Mouse (Mus musculus) neural tube, embryonic 14.5 days (tissue): ENCODE measurements around the gene Kif16b. TPM values are rescaled to one million over a fixed set of nuclear protein-coding genes. Genes with fewer than 3 reads are reported as not detected.

Source experiments
- ATAC-seq: fragments of 200-750 bp; cut with Nextera tagmentation; 2 replicates; pipeline ENCODE4 v1.8.0; 2017; ENCODE audit warnings: low read depth, mild to moderate bottlenecking, moderate TSS enrichment, moderate library complexity
- H3K27ac ChIP-seq: fragments of 300-500 bp; sonication (generic); 2 replicates; pipeline ENCODE4 v1.5.1; 2014; ENCODE audit warnings: low read depth, mild to moderate bottlenecking, control low read depth, low read length, moderate library complexity, mixed read lengths
- H3K27me3 ChIP-seq: fragments of 300-500 bp; sonication (generic); 2 replicates; pipeline ENCODE4 v1.6.1; 2014; ENCODE audit warnings: low read length; ENCODE audit not compliant: control insufficient read depth, insufficient read depth
- H3K36me3 ChIP-seq: fragments of 300-500 bp; sonication (generic); 2 replicates; pipeline ENCODE4 v1.6.1; 2014; ENCODE audit warnings: low read length, mixed read lengths; ENCODE audit not compliant: control insufficient read depth, insufficient read depth
- H3K4me1 ChIP-seq: fragments of 300-500 bp; sonication (generic); 2 replicates; pipeline ENCODE4 v1.6.1; 2014; ENCODE audit warnings: low read length; ENCODE audit not compliant: control insufficient read depth, insufficient read depth
- H3K4me2 ChIP-seq: fragments of 300-500 bp; sonication (generic); 2 replicates; pipeline ENCODE4 v1.6.1; 2014; ENCODE audit warnings: mild to moderate bottlenecking, low read depth, low read length, control low read depth
- H3K4me3 ChIP-seq: fragments of 300-500 bp; sonication (generic); 2 replicates; pipeline ENCODE4 v1.5.1; 2014; ENCODE audit warnings: low read depth, low read length, control low read depth, mixed read lengths
- H3K9ac ChIP-seq: fragments of 300-500 bp; sonication (generic); replicated peaks from 2 replicates; pipeline ENCODE4 v1.6.1; 2014; ENCODE audit warnings: low read depth, mild to moderate bottlenecking, control low read depth, low read length, mixed read lengths
- H3K9me3 ChIP-seq: fragments of 300-500 bp; sonication (generic); 2 replicates; pipeline ENCODE4 v1.6.1; 2016; ENCODE audit warnings: low read length; ENCODE audit not compliant: control insufficient read depth
- WGBS: fragments of 180-500 bp; shearing (Covaris S2); extraction: QIAGEN DNeasy Blood & Tissue Kit; methylation state at CpG from one replicate; pipeline ENCODE4 v1.1.7; 2014; 5-methylcytosine and 5-hydroxymethylcytosine counted together
- polyA plus RNA-seq: library from polyadenylated mRNA; unstranded; fragments of >200 nt; fragmentation: Nextera tagmentation; extraction: Ambion mirVana; gene quantifications from 2 replicates; pipeline ENCODE4 v1.2.1, GENCODE M21; 2014

Gene Kif16b
- polyA plus RNA-seq, 1 experiment from 2014 or later = 4.0 TPM

DNA sequence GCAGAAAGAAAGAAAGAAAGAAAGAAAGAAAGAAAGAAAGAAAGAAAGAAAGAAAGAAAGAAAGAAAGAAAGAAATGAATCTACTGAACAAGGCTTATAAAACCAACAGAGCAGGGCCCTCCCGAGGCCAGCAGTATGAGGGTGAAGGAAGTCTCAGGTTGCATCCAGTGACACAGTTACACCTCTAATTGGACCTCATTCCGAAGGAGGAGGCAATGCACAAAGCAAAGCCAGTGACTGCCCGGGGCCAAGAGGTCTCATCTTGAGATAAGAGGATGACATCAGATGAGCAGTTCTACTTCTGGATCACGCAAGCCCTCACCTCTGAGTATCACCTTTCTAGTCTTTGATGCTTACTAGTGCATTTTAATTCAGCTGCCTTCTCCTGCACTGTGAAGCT is 20.2 kb downstream of the Kif16b start:
- no peaks in the 10 kb centered on the region for H3K27me3 ChIP-seq
- no peak overlapping the region for H3K4me3 ChIP-seq
- no peaks in the 10 kb centered on the region for H3K4me1 ChIP-seq
- H3K36me3 ChIP-seq = no peaks in the 10 kb centered on the region
- no peak overlapping the region for H3K27ac ChIP-seq
- no peaks in the 10 kb centered on the region for H3K9me3 ChIP-seq
- ATAC-seq = no peak
- no peak overlapping the region for H3K4me2 ChIP-seq
- 39% methylated on average over 4 of the region's 4 CpGs for WGBS
- H3K9ac ChIP-seq = no peak overlapping the region

DNA sequence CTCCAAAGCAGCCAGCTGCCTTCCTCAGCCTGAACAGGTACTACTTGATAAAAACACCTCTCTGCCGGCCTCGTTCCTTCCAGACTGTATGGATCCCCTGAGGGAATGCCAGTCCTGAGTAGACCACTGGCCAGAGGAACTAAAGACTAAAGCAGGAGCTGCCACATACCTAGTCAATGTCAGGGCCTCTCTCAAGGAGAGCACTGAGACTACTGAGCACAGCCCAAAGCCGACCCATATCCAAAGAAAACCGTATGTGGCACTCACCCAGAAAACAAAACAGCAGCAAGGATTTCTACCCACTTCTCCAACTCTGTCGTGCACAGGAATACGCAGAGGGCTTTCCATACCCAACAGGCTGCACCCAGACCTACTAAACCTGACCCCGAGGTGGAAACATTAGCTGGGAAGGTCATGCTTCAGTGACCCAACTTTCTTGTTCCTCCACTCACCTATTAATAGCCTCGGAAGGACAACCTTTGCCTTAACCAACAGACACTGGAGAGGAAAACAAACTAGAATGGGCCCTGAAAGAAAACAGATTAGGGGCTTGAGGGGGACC is 22.0 kb downstream of the Kif16b start:
- no peak overlapping the region for H3K27ac ChIP-seq
- ATAC-seq = no peak
- no peaks in the 10 kb centered on the region for H3K4me1 ChIP-seq
- H3K4me2 ChIP-seq = no peak overlapping the region
- no peak overlapping the region for H3K9ac ChIP-seq
- H3K9me3 ChIP-seq = no peaks in the 10 kb centered on the region
- no peak overlapping the region for H3K4me3 ChIP-seq
- WGBS = 86% methylated on average over 8 of the region's 8 CpGs
- H3K27me3 ChIP-seq = no peaks in the 10 kb centered on the region
- no peaks in the 10 kb centered on the region for H3K36me3 ChIP-seq

DNA sequence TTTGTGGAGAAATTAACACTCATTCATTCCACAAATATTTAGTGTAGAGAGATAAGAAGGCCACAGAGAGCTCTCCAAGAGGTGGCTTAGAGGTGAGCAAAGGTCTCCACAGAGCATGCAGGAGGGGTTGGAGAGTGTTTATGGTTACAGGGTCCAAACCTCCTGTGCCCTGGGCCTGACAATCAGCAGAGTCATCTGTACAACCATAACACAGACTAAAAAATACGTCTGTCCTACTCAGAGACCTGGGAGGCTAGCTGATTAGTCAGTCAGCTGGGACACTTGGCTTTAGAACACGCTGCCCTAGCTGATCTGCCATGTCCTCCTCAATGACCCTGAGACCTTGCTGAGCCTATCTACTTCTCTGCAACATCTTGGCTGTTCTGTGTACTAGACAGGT is 24.7 kb downstream of the Kif16b start:
- H3K4me2 ChIP-seq = no peak overlapping the region
- no peak overlapping the region for H3K27ac ChIP-seq
- H3K4me3 ChIP-seq = no peak overlapping the region
- no peaks in the 10 kb centered on the region for H3K4me1 ChIP-seq
- no peak for ATAC-seq
- H3K9ac ChIP-seq = no peak overlapping the region
- no peaks in the 10 kb centered on the region for H3K9me3 ChIP-seq
- no peaks in the 10 kb centered on the region for H3K27me3 ChIP-seq
- no peaks in the 10 kb centered on the region for H3K36me3 ChIP-seq
- WGBS = 88% methylated on average over 2 of the region's 2 CpGs

DNA sequence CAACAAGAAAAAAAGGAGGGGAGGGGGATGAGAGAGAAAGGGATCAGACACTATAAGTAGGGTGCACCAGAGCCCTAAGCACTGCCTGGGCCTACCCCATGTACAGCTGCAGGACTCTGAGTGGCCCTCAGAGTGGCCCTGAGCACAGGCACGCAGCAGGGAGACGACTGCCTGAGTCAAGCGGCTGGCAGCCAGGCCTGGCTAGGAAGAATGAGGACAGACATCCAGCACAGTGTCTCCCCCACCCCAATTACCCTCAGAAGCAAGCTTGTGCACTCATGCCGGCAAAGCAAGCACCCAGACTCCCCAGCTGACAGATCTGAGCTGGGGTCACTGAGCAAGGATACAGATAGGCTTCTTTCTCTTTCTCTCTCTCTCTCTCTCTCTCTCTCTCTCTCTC is 25.4 kb downstream of the Kif16b start:
- Histone ChIP-seq H3K27me3 (no peaks in the 10 kb centered on the region), H3K9ac (no peak overlapping the region), H3K9me3 (no peaks in the 10 kb centered on the region), H3K36me3 (no peaks in the 10 kb centered on the region), H3K4me1 (no peaks in the 10 kb centered on the region), H3K4me2 (no peak overlapping the region), H3K4me3 (no peak overlapping the region), H3K27ac (no peak overlapping the region)
- WGBS = 57% methylated on average over 4 of the region's 4 CpGs
- ATAC-seq = no peak

DNA sequence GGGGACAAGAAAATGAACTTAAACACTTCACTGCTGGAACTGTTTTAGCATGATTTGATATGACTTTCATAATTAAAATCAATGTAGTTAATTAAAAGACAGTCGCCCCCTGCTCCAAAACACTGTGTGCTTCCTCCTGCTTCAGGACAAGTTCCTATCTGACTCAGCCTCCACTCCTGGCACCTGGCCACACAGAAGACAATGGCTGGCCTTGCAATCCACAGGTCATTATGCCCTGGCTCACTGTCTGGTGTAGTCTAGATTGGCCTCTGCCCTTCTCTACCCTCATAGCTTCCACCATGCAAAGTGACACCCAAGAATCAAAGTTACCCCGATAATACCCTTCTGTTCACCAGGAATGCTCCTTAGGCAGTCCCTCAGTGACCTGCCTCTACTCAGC is 26.8 kb downstream of the Kif16b start:
- no peak overlapping the region for H3K27ac ChIP-seq
- 96% methylated on average over 2 of the region's 2 CpGs for WGBS
- H3K4me2 ChIP-seq = no peak overlapping the region
- H3K36me3 ChIP-seq = no peaks in the 10 kb centered on the region
- H3K4me1 ChIP-seq = no peaks in the 10 kb centered on the region
- no peak overlapping the region for H3K9ac ChIP-seq
- H3K27me3 ChIP-seq = no peaks in the 10 kb centered on the region
- no peak for ATAC-seq
- no peak overlapping the region for H3K4me3 ChIP-seq
- H3K9me3 ChIP-seq = no peaks in the 10 kb centered on the region

DNA sequence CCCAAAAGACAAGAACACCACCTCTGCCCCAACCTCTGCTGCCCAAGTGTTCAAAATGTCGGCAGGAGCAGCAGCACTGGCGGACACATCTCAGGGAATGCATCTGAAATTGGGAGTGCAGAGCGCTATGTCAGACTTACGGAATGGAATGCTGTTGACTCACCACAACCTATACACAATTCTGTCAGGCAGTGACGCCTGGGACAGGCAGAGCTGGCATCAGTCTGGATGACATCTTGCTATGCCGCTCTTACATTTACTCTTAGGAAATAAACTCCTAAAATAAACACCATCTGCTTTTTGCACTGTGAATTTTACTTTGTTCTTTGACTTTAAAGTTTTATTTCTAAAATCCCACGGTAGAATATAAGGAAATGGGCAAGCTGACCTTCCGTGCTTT is 31.3 kb downstream of the Kif16b start:
- no peaks in the 10 kb centered on the region for H3K4me1 ChIP-seq
- no peak overlapping the region for H3K4me2 ChIP-seq
- no peaks in the 10 kb centered on the region for H3K27me3 ChIP-seq
- no peak overlapping the region for H3K27ac ChIP-seq
- 91% methylated on average over 8 of the region's 8 CpGs for WGBS
- no peaks in the 10 kb centered on the region for H3K9me3 ChIP-seq
- H3K36me3 ChIP-seq = no peaks in the 10 kb centered on the region
- H3K9ac ChIP-seq = no peak overlapping the region
- H3K4me3 ChIP-seq = no peak overlapping the region
- ATAC-seq = no peak

DNA sequence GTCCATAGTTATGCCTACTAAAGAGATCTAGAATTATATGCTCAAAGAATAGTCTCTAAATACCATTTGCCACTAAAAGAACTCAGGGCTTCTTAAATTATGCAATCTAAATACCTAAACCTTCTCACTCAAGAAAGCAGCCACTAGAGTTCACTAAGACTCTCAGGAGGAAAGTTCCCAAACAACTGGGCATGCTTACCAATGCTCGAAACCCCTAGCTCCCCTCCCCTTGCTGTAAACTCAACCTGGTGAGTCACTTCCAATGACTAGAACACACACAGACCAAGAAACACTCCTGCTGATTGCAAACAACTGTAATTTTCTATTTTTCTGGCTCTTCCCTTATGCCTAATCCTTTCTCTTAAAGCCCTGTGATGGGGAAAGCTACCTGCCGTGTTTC is 33.9 kb downstream of the Kif16b start:
- no peaks in the 10 kb centered on the region for H3K9me3 ChIP-seq
- ATAC-seq = no peak
- no peaks in the 10 kb centered on the region for H3K36me3 ChIP-seq
- no peaks in the 10 kb centered on the region for H3K27me3 ChIP-seq
- no peak overlapping the region for H3K27ac ChIP-seq
- no peaks in the 10 kb centered on the region for H3K4me1 ChIP-seq
- WGBS = 92% methylated on average over 2 of the region's 2 CpGs
- no peak overlapping the region for H3K4me3 ChIP-seq
- no peak overlapping the region for H3K4me2 ChIP-seq
- no peak overlapping the region for H3K9ac ChIP-seq

DNA sequence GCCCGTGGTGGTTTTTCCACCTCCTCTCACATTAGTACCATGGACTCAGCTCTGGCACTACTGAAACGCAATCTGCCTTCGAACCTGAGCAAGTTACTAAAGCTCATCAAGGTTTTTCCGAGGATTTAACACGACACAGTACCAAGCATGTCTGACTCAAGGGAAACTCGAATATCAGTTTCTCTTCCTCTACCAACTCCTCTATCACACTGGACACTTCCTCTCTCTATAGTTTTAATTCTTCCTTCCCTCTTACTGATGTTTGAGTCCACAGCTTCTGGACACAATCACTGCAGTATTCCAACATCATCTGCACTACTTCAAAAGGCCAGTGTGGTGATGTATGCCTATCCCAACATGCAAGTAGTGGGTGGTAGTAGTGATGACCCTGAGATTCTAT is 40.3 kb downstream of the Kif16b start:
- Histone ChIP-seq H3K27ac (no peak overlapping the region), H3K4me2 (no peak overlapping the region), H3K4me3 (no peak overlapping the region), H3K4me1 (no peaks in the 10 kb centered on the region), H3K36me3 (no peaks in the 10 kb centered on the region), H3K9me3 (no peaks in the 10 kb centered on the region), H3K9ac (no peak overlapping the region), H3K27me3 (no peaks in the 10 kb centered on the region)
- 82% methylated on average over 6 of the region's 6 CpGs for WGBS
- ATAC-seq = no peak

DNA sequence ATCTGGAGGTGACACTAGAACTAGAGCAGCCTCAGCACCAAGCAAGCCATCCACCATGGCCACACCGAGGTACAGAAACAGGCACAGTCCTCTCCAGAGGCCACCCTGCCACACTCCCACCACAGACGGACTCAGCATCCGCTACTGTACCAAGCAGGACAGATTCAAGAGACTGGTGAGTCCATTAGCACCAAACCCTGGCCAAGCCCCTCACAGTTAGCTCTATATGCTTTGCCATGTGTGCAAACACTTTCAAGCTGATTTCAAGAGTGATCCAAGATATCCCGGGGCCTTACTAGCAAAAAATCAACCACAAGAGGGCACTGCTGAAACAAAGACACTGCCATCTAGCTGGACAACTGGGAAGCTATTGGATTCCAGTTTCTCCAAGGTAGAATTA is 41.9 kb downstream of the Kif16b start:
- Histone ChIP-seq H3K4me3 (no peak overlapping the region), H3K27me3 (no peaks in the 10 kb centered on the region), H3K4me2 (no peak overlapping the region), H3K4me1 (no peaks in the 10 kb centered on the region), H3K27ac (no peak overlapping the region), H3K9me3 (no peaks in the 10 kb centered on the region), H3K36me3 (no peaks in the 10 kb centered on the region), H3K9ac (no peak overlapping the region)
- peak; percentile 73; the same call in 1 of the 2 replicates for ATAC-seq
- WGBS = 66% methylated on average over 4 of the region's 4 CpGs

DNA sequence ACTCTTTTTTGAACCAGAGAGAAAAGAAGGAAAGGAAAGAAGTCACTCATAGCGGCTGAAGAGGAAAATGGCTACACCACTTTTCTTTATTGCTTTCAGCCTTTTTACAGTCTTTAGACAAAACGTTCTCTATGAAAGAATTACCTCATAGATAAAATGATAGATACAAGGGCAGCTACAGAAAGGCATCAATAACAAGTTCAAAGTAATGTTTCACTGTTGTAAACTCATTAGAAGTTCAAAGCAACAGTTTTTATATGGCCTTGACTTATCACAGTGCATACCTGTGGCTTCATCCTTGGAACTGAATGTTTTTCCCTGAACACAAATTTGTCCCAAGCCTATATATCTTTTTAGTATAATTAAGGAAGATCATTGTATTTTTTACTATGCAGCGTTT is 62.6 kb downstream of the Kif16b start:
- no peak for ATAC-seq
- no peak overlapping the region for H3K9ac ChIP-seq

More for the DNA sequence above, 62.6 kb downstream of the Kif16b start:
- Histone ChIP-seq H3K9me3 (no peaks in the 10 kb centered on the region), H3K36me3 (no peaks in the 10 kb centered on the region; the same call in 1 of the 2 replicates), H3K4me2 (no peak overlapping the region), H3K27ac (no peak overlapping the region), H3K27me3 (no peaks in the 10 kb centered on the region), H3K4me1 (no peaks in the 10 kb centered on the region), H3K4me3 (no peak overlapping the region)
- 66% methylated on average over 3 of the region's 3 CpGs for WGBS
